Mouse (Mus musculus) midbrain, embryonic 15.5 days (tissue): ENCODE measurements around the gene Tas2r116. TPM values are rescaled to one million over a fixed set of nuclear protein-coding genes. Genes with fewer than 3 reads are reported as not detected.

Source experiments
- ATAC-seq: fragments of 200-750 bp; cut with Nextera tagmentation; replicated peaks from 2 replicates; pipeline ENCODE4 v1.8.0; 2017; ENCODE audit warnings: moderate TSS enrichment
- H3K27ac ChIP-seq: fragments of 300-500 bp; sonication (generic); 2 replicates; pipeline ENCODE4 v1.5.1; 2015; ENCODE audit warnings: mild to moderate bottlenecking, inconsistent platforms
- H3K27me3 ChIP-seq: fragments of 300-500 bp; sonication (generic); replicated peaks from 2 replicates; pipeline ENCODE4 v1.6.1; 2015; ENCODE audit warnings: inconsistent platforms
- H3K36me3 ChIP-seq: fragments of 300-500 bp; sonication (generic); replicated peaks from 2 replicates; pipeline ENCODE4 v1.6.1; 2015; ENCODE audit warnings: inconsistent platforms
- H3K4me1 ChIP-seq: fragments of 300-500 bp; sonication (generic); 2 replicates; pipeline ENCODE4 v1.6.1; 2015; ENCODE audit warnings: inconsistent platforms
- H3K4me2 ChIP-seq: fragments of 300-500 bp; sonication (generic); 2 replicates; pipeline ENCODE4 v1.6.1; 2015; ENCODE audit warnings: inconsistent platforms, mild to moderate bottlenecking, moderate library complexity
- H3K4me3 ChIP-seq: fragments of 300-500 bp; sonication (generic); 2 replicates; pipeline ENCODE4 v1.5.1; 2015; ENCODE audit warnings: mild to moderate bottlenecking, inconsistent platforms
- H3K9ac ChIP-seq: fragments of 300-500 bp; sonication (generic); 2 replicates; pipeline ENCODE4 v1.6.1; 2015; ENCODE audit warnings: mild to moderate bottlenecking, inconsistent platforms
- H3K9me3 ChIP-seq: fragments of 300-500 bp; sonication (generic); 2 replicates; pipeline ENCODE4 v1.6.1; 2016; ENCODE audit warnings: inconsistent platforms
- WGBS: fragments of 180-500 bp; shearing (Covaris S2); methylation state at CpG from one replicate; pipeline ENCODE4 v1.1.7; 2015; ENCODE audit warnings: mixed read lengths; 5-methylcytosine and 5-hydroxymethylcytosine counted together
- polyA plus RNA-seq: library from polyadenylated mRNA; unstranded; fragments of >200 nt; fragmentation: Nextera tagmentation; extraction: Ambion mirVana; gene quantifications from 2 replicates; pipeline ENCODE4 v1.2.1, GENCODE M21; 2015

Tas2r116 gene
- polyA plus RNA-seq = not detected in 2 replicates

GRCm38 (mm10) chr6:132855138-132855537 lies at the start of gene Tas2r116:
TSS of gene Tas2r116 (plus strand) at chr6:132855438.
- Histone ChIP-seq H3K36me3 (no peaks in the 10 kb centered on the region), H3K9ac (no peak within 1 kb of the TSS), H3K9me3 (no peaks in the 10 kb centered on the region), H3K4me1 (no peaks in the 10 kb centered on the region), H3K27me3 (no peaks in the 10 kb centered on the region), H3K4me2 (no peak within 1 kb of the TSS), H3K27ac (no peak within 1 kb of the TSS), H3K4me3 (no peak within 1 kb of the TSS)
- 70% methylated on average over 1 of the region's 1 CpGs for WGBS
- no peak for ATAC-seq

GRCm38 (mm10) chr6:132846842-132847241 lies 8.4 kb upstream of the Tas2r116 start, which contains the start of gene Tas2r123:
TSS of gene Tas2r123 (plus strand) at chr6:132847142.
- Histone ChIP-seq H3K27ac (no peak within 1 kb of the TSS), H3K36me3 (no peaks in the 10 kb centered on the region), H3K4me1 (no peaks in the 10 kb centered on the region), H3K9me3 (no peaks in the 10 kb centered on the region), H3K9ac (no peak within 1 kb of the TSS), H3K4me3 (no peak within 1 kb of the TSS), H3K27me3 (no peaks in the 10 kb centered on the region), H3K4me2 (no peak within 1 kb of the TSS)
- no peak for ATAC-seq
- 74% methylated on average over 1 of the region's 1 CpGs for WGBS

GRCm38 (mm10) chr6:132867708-132868107 lies 12.5 kb downstream of the Tas2r116 start, which contains the start of gene Tas2r110:
TSS of gene Tas2r110 (plus strand) at chr6:132868008.
- H3K27ac ChIP-seq = no peak within 1 kb of the TSS
- no peak within 1 kb of the TSS for H3K4me2 ChIP-seq
- no peak for ATAC-seq
- no peak within 1 kb of the TSS for H3K4me3 ChIP-seq
- H3K4me1 ChIP-seq = no peaks in the 10 kb centered on the region
- no peaks in the 10 kb centered on the region for H3K27me3 ChIP-seq
- no peak within 1 kb of the TSS for H3K9ac ChIP-seq
- H3K9me3 ChIP-seq = no peaks in the 10 kb centered on the region
- H3K36me3 ChIP-seq = no peaks in the 10 kb centered on the region

GRCm38 (mm10) chr6:132892711-132893110 lies 37.5 kb downstream of the Tas2r116 start, which contains the start of gene Tas2r113:
TSS of gene Tas2r113 (plus strand) at chr6:132893011.
- Histone ChIP-seq H3K4me1 (no peaks in the 10 kb centered on the region), H3K4me2 (no peak within 1 kb of the TSS), H3K4me3 (no peak within 1 kb of the TSS), H3K9me3 (no peaks in the 10 kb centered on the region), H3K27ac (no peak within 1 kb of the TSS), H3K27me3 (no peaks in the 10 kb centered on the region), H3K36me3 (no peaks in the 10 kb centered on the region), H3K9ac (no peak within 1 kb of the TSS)
- 82% methylated on average over 1 of the region's 1 CpGs for WGBS
- ATAC-seq = no peak

Other genes with a start within 250 kb of the Tas2r116 start
- not detected in 2 replicates for gene A630073D07Rik, start 203.9 kb upstream of the Tas2r116 start, polyA plus RNA-seq
- not detected in 2 replicates for gene Tas2r120, start 198.5 kb upstream of the Tas2r116 start, polyA plus RNA-seq
- gene Tas2r121, start 154.4 kb upstream of the Tas2r116 start, polyA plus RNA-seq = not detected in 2 replicates
- gene Tas2r122, start 143.5 kb upstream of the Tas2r116 start, polyA plus RNA-seq = not detected in 2 replicates
- gene Tas2r115, start 117.4 kb upstream of the Tas2r116 start, polyA plus RNA-seq = not detected in 2 replicates
- not detected in 2 replicates for gene Tas2r124, start 100.7 kb upstream of the Tas2r116 start, polyA plus RNA-seq
- gene Tas2r102, start 93.3 kb upstream of the Tas2r116 start, polyA plus RNA-seq = not detected in 2 replicates
- not detected in 2 replicates for gene Tas2r136, start 77.3 kb upstream of the Tas2r116 start, polyA plus RNA-seq
- not detected in 2 replicates for gene Tas2r117, start 52.6 kb upstream of the Tas2r116 start, polyA plus RNA-seq
- not detected in 2 replicates for gene Tas2r123, start 8.3 kb upstream of the Tas2r116 start, polyA plus RNA-seq
- gene Tas2r110, start 12.6 kb downstream of the Tas2r116 start, polyA plus RNA-seq = not detected in 2 replicates
- not detected in 2 replicates for gene Tas2r113, start 37.6 kb downstream of the Tas2r116 start, polyA plus RNA-seq
- not detected in 2 replicates for gene Tas2r125, start 54.2 kb downstream of the Tas2r116 start, polyA plus RNA-seq
- gene Tas2r129, start 95.7 kb downstream of the Tas2r116 start, polyA plus RNA-seq = not detected in 2 replicates
- not detected in 2 replicates for gene Tas2r131, start 102.5 kb downstream of the Tas2r116 start, polyA plus RNA-seq
- gene Tas2r109, start 125.5 kb downstream of the Tas2r116 start, polyA plus RNA-seq = not detected in 2 replicates
- gene Tas2r103, start 181.7 kb downstream of the Tas2r116 start, polyA plus RNA-seq = not detected in 2 replicates
- not detected in 2 replicates for gene Tas2r140, start 200.4 kb downstream of the Tas2r116 start, polyA plus RNA-seq
- 109 and 123 TPM in 2 replicates for gene Smim10l1, start 249.5 kb downstream of the Tas2r116 start, polyA plus RNA-seq